Mouse (Mus musculus) bone marrow, adult 2 months (tissue): ENCODE measurements around the gene Ap2m1.

Experiments used
- CTCF ChIP-seq: fragments of 200-500 bp; IDR thresholded peaks from 2 replicates; pipeline ENCODE4 v1.5.1; 2011; ENCODE audit warnings: low read length, control low read depth; ENCODE audit not compliant: control insufficient read depth, insufficient read depth
- POLR2A ChIP-seq: fragments of 200-500 bp; IDR thresholded peaks from 2 replicates; pipeline ENCODE4 v1.6.1; 2011; ENCODE audit warnings: low read depth, mild to moderate bottlenecking, control low read depth, low read length, borderline replicate concordance; ENCODE audit not compliant: control insufficient read depth

DNA sequence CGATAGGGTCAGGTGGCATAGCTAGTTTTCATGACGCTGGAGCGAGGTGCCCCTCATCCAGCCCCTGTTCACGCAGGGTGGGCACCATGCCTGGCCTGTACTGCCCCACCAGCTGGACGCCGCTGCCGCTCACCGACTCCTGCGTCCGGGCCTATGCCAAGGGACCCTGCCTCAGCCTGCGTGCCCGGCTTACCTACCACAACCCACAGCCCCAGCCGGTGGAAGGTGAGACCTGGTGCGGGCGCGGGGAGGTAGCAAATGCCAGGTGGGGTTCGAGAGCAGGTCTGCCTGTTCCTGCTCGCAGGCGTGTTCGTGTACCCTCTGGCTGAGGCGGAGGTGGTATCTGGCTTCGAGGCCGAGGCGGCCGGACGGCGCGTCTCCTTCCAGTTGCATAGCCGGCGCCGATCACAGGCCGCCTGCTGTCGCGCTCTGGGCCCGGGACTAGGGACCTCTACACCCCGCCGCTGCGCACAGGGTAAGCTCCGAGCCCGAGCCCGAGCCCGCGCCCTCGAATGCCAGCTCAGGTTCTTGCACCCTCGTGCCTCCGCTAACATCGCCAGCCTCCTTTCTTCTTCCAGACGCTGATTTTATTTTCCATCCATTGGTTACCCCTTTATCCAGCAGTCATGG lies 55.9 kb downstream of the Ap2m1 start:
- TF ChIP-seq CTCF (no peak), POLR2A (no peak)
